Mouse (Mus musculus) heart, postnatal 4 days (tissue): ENCODE data around the gene Nlrp6. TPM values are rescaled to one million over a fixed set of nuclear protein-coding genes. Genes with fewer than 3 reads are reported as not detected.
"Not testable (repeated sequence)": the region's sequence is repeated elsewhere in the genome, so short reads cannot be mapped to it uniquely, and the experiment has no call there.

Source experiments
- DNase-seq: peaks from one replicate; pipeline ENCODE4 v3.0.0; 2021
- total RNA-seq, 2 experiments: library from RNA; stranded (reverse); gene quantifications; 2 replicates each; pipeline ENCODE4 v1.2.3; 2021

The Nlrp6 gene
- total RNA-seq: not detected

- no peak for DNase-seq
These were observed at the start of gene Nlrp6 for GRCm38 (mm10) chr7:140920418-140921029. Gene Nlrp6 (plus strand): TSS chr7:140920902.

GRCm38 (mm10) chr7:140874224-140874623, 46.5 kb upstream of the Nlrp6 start:
- DNase-seq: no peak

GRCm38 (mm10) chr7:140877364-140877763, 43.3 kb upstream of the Nlrp6 start:
- no peak for DNase-seq

GRCm38 (mm10) chr7:140879355-140879754, 41.3 kb upstream of the Nlrp6 start:
- DNase-seq: no peak

- no peak for DNase-seq
These were observed 40.3 kb upstream of the Nlrp6 start for GRCm38 (mm10) chr7:140880419-140880818.

GRCm38 (mm10) chr7:140880865-140881515, 39.7 kb upstream of the Nlrp6 start:
- no peak for DNase-seq

GRCm38 (mm10) chr7:140881696-140882468, 38.8 kb upstream of the Nlrp6 start, which contains the start of the genes Psmd13 and Sirt3:
Gene Psmd13 (plus strand): TSS chr7:140881968.
Gene Sirt3 (minus strand): TSS chr7:140882309.
- peak; percentile 96 for DNase-seq

GRCm38 (mm10) chr7:140882469-140882803, 38.3 kb upstream of the Nlrp6 start:
- DNase-seq: no peak

- DNase-seq: not testable (repeated sequence)
These were observed 30.1 kb upstream of the Nlrp6 start for GRCm38 (mm10) chr7:140890636-140891035.

- no peak for DNase-seq
These were observed 26.7 kb upstream of the Nlrp6 start for GRCm38 (mm10) chr7:140894031-140894430.

- no peak for DNase-seq
These were observed 26.1 kb upstream of the Nlrp6 start for GRCm38 (mm10) chr7:140894611-140895010.

GRCm38 (mm10) chr7:140897863-140898262, 22.8 kb upstream of the Nlrp6 start:
- DNase-seq: no peak

- peak; percentile 14 for DNase-seq
These were observed 21.6 kb upstream of the Nlrp6 start for GRCm38 (mm10) chr7:140899121-140899520.

- DNase-seq: peak; percentile 74
These were observed 20.5 kb upstream of the Nlrp6 start, which contains the start of gene Cox8b for GRCm38 (mm10) chr7:140900220-140900619. Gene Cox8b (minus strand): TSS chr7:140900446.

- DNase-seq: no peak
These were observed 18.4 kb upstream of the Nlrp6 start for GRCm38 (mm10) chr7:140902036-140902875.

GRCm38 (mm10) chr7:140903212-140903611, 17.5 kb upstream of the Nlrp6 start:
- peak; percentile 92 for DNase-seq

- no peak for DNase-seq
These were observed 15.0 kb upstream of the Nlrp6 start for GRCm38 (mm10) chr7:140905642-140906081.

- DNase-seq: no peak
These were observed 13.6 kb upstream of the Nlrp6 start for GRCm38 (mm10) chr7:140907131-140907530.

- no peak for DNase-seq
These were observed 13.0 kb upstream of the Nlrp6 start for GRCm38 (mm10) chr7:140907697-140908096.

- DNase-seq: no peak
These were observed 12.5 kb upstream of the Nlrp6 start for GRCm38 (mm10) chr7:140908181-140908580.

- peak; percentile 86 for DNase-seq
These were observed 12.0 kb upstream of the Nlrp6 start for GRCm38 (mm10) chr7:140908634-140909107.

- DNase-seq: no peak
These were observed 8.4 kb upstream of the Nlrp6 start for GRCm38 (mm10) chr7:140912293-140912692.
